In genomic region chr1:182500843-182501242, GRCm38 (mm10) we compare ENCODE assay signal across 11 mouse cellular contexts. TPM values are rescaled to one million over a fixed set of nuclear protein-coding genes. Genes with fewer than 3 reads are reported as not detected.
DNase-seq lines count a peak whose midpoint lies in the region; ATAC-seq and TF ChIP-seq lines count a peak whose summit lies in the region.
"Had no signal": no experiment of that assay in that cellular context is flagged by ENCODE, and none has a peak within 500 bp of the region (broad histone marks: within the 10 kb centered on the region; RNA-seq: fewer than 3 reads in every experiment).

No protein-coding gene starts in this region.

- H3K9me3 ChIP-seq in heart, embryonic 15.5 days (replicated peaks), result no peaks in the 10 kb centered on the region
- no peaks in the 10 kb centered on the region for H3K9me3 ChIP-seq in liver, embryonic 12.5 days (replicated peaks)
- no peaks in the 10 kb centered on the region for H3K9me3 ChIP-seq in CH12.LX (replicated peaks; ENCODE audit: low read length)
- H3K9me3 ChIP-seq: hindbrain, embryonic 15.5 days had no signal

- DNase-seq in heart, adult 9 months (ENCODE audit: low spot score in 2 of 2), result no peak
- DNase-seq in liver, adult 2 months (ENCODE audit: extremely low read depth, low read depth, low spot score), result no peak
- no peak for DNase-seq in CH12.LX (ENCODE audit: extremely low read depth)
- DNase-seq in right cerebral cortex, postnatal 36 days (ENCODE audit: low spot score in 2 of 2), result no peak
- DNase-seq: cerebellum, postnatal 14 days; kidney, postnatal 4 days; thymus, postnatal 4 days had no signal

- dilution Hi-C loops in CH12.LX (cut with MboI; ENCODE audit: extremely low pct_ligation_motif_present, extremely low pct_unique_long_range_greater_than_20kb, low sequenced_read_pairs), result no loop called here

- no peaks in the 10 kb centered on the region for H3K27me3 ChIP-seq in heart, embryonic 15.5 days
- no peaks in the 10 kb centered on the region for H3K27me3 ChIP-seq in liver, adult 2 months (ENCODE audit: control insufficient read depth, insufficient read depth, low read length)
- H3K27me3 ChIP-seq in liver, embryonic 12.5 days (replicated peaks), result no peaks in the 10 kb centered on the region
- H3K27me3 ChIP-seq in CH12.LX (replicated peaks), result no peaks in the 10 kb centered on the region
- H3K27me3 ChIP-seq: hindbrain, embryonic 15.5 days had no signal

- no peak for TF ChIP-seq CTCF in liver, adult 2 months (IDR thresholded peaks at IDR 0.05; ENCODE audit: low read depth, low read length)
- TF ChIP-seq CTCF in CH12.LX (conservative IDR thresholded peaks at IDR 0.05 in 1 of 2, IDR thresholded peaks at IDR 0.05 in 1 of 2; ENCODE audit: low read depth in 2 of 2, low read length in 2 of 2), result no peak

- no peak overlapping the region for H3K4me2 ChIP-seq in heart, embryonic 15.5 days
- no peak overlapping the region for H3K4me2 ChIP-seq in liver, embryonic 12.5 days
- peak overlapping the region; percentile 14; the same call in 1 of the 2 replicates for H3K4me2 ChIP-seq in CH12.LX (ENCODE audit: insufficient read depth, low read depth, poor library complexity, severe bottlenecking)
- H3K4me2 ChIP-seq: hindbrain, embryonic 15.5 days had no signal

- H3K4me1 ChIP-seq in heart, embryonic 15.5 days (replicated peaks), result peaks cover 91% of the 10 kb centered on the region
- peaks cover 23% of the 10 kb centered on the region for H3K4me1 ChIP-seq in liver, adult 2 months (ENCODE audit: control insufficient read depth, insufficient read depth, low read length)
- H3K4me1 ChIP-seq in liver, embryonic 12.5 days, result peaks cover 76% of the 10 kb centered on the region
- H3K4me1 ChIP-seq in CH12.LX (ENCODE audit: control insufficient read depth in 1 of 2, insufficient read depth in 2 of 2), result peaks cover 35 to 45% of the 10 kb centered on the region in 2 experiments

- no peak for TF ChIP-seq POLR2A in liver, adult 2 months (IDR thresholded peaks at IDR 0.05; ENCODE audit: extremely low read depth, insufficient read depth, low read length)
- TF ChIP-seq POLR2A in CH12.LX (IDR thresholded peaks at IDR 0.05; ENCODE audit: low read depth, low read length), result no peak

- no peaks in the 10 kb centered on the region; the same call in 1 of the 2 replicates for H3K36me3 ChIP-seq in heart, embryonic 15.5 days
- no peaks in the 10 kb centered on the region for H3K36me3 ChIP-seq in liver, adult 2 months (ENCODE audit: control insufficient read depth, insufficient read depth, low read length)
- H3K36me3 ChIP-seq in liver, embryonic 12.5 days, result no peaks in the 10 kb centered on the region; the same call in 1 of the 2 replicates
- H3K36me3 ChIP-seq in CH12.LX (replicated peaks in 1 of 2; ENCODE audit: control insufficient read depth in 1 of 2, insufficient read depth in 1 of 2, low read length in 1 of 2), result peaks cover 0 to 14% of the 10 kb centered on the region in 2 experiments
- H3K36me3 ChIP-seq: hindbrain, embryonic 15.5 days had no signal

- H3K79me2 ChIP-seq in liver, adult 2 months (ENCODE audit: control insufficient read depth, insufficient read depth, low read length), result peaks cover 3% of the 10 kb centered on the region; the same call in 1 of the 2 replicates
- no peaks in the 10 kb centered on the region for H3K79me2 ChIP-seq in CH12.LX (replicated peaks; ENCODE audit: control insufficient read depth, extremely low read depth, insufficient read depth, poor library complexity, severe bottlenecking)

- H3K9ac ChIP-seq in heart, embryonic 15.5 days, result no peak overlapping the region
- no peak overlapping the region for H3K9ac ChIP-seq in liver, adult 2 months (ENCODE audit: low read depth, low read length)
- H3K9ac ChIP-seq in liver, embryonic 12.5 days, result no peak overlapping the region
- H3K9ac ChIP-seq in CH12.LX (ENCODE audit: insufficient read depth, low read depth), result no peak overlapping the region
- H3K9ac ChIP-seq: hindbrain, embryonic 15.5 days had no signal

- no peak for ATAC-seq in heart, embryonic 15.5 days (replicated peaks; ENCODE audit: insufficient number of reproducible peaks, insufficient read depth, low FRiP score, low read depth)
- ATAC-seq in liver, embryonic 12.5 days, result no peak
- ATAC-seq in activated CD4-positive, CD25-positive, alpha-beta regulatory T cell, adult 4 months, result peak; percentile 2

- no peak for TF ChIP-seq RAD21 in CH12.LX (IDR thresholded peaks at IDR 0.05; ENCODE audit: low read depth, low read length)

- in situ Hi-C loops in CH12.LX (cut with MboI; ENCODE audit: low pct_ligation_motif_present, low pct_unique_long_range_greater_than_20kb, low sequenced_read_pairs), result loop anchor here (25.0 kb wide), 1 partner anchor 614 kb away; no protein-coding TSS in a partner anchor

- no peak overlapping the region for H3K4me3 ChIP-seq in heart, embryonic 15.5 days
- no peak overlapping the region for H3K4me3 ChIP-seq in liver, adult 2 months (ENCODE audit: insufficient read depth, low read depth, low read length)
- no peak overlapping the region for H3K4me3 ChIP-seq in liver, embryonic 12.5 days
- H3K4me3 ChIP-seq in CH12.LX (replicated peaks in 1 of 3; ENCODE audit: low read depth in 2 of 3, low read length in 2 of 3, poor library complexity in 1 of 3), result peak overlapping the region in 1 of 3 experiments; percentile 11
- H3K4me3 ChIP-seq: hindbrain, embryonic 15.5 days had no signal

- 83% methylated on average over 4 of the region's 4 CpGs for WGBS in heart, embryonic 15.5 days
- WGBS in liver, adult 2 months, result 47% methylated on average over 4 of the region's 4 CpGs
- WGBS in liver, embryonic 12.5 days (ENCODE audit: insufficient replicate concordance), result 60% methylated on average over 4 of the region's 4 CpGs

- TF ChIP-seq EP300 in CH12.LX (IDR thresholded peaks at IDR 0.05; ENCODE audit: low read length), result no peak

- H3K27ac ChIP-seq in heart, embryonic 15.5 days, result peak overlapping the region; percentile 67; the same call in 1 of the 2 replicates
- H3K27ac ChIP-seq in liver, adult 2 months (replicated peaks; ENCODE audit: insufficient read depth, low read depth, low read length), result peak overlapping the region; percentile 75
- H3K27ac ChIP-seq in liver, embryonic 12.5 days, result no peak overlapping the region
- H3K27ac ChIP-seq in CH12.LX (ENCODE audit: insufficient read depth, low read depth), result no peak overlapping the region

TF ChIP-seq in CH12.LX, 34 proteins besides CTCF, POLR2A, EP300 and RAD21:
- TF ChIP-seq HCFC1 (IDR thresholded peaks at IDR 0.05; ENCODE audit: low read depth, low read length), result no peak
- no peak for TF ChIP-seq ZNF384 (IDR thresholded peaks at IDR 0.05; ENCODE audit: low read depth, low read length)
- no peak for TF ChIP-seq MAX (IDR thresholded peaks at IDR 0.05; ENCODE audit: low read length)
- no peak for TF ChIP-seq CHD2 (IDR thresholded peaks at IDR 0.05; ENCODE audit: low read length)
- no peak for TF ChIP-seq ZKSCAN1 (IDR thresholded peaks at IDR 0.05; ENCODE audit: borderline replicate concordance, low read depth, low read length)
- TF ChIP-seq KAT2A (IDR thresholded peaks at IDR 0.05; ENCODE audit: insufficient replicate concordance, low read length), result no peak
- TF ChIP-seq JUN (IDR thresholded peaks at IDR 0.05; ENCODE audit: insufficient read depth, low read depth, low read length), result no peak
- no peak for TF ChIP-seq PAX5 (IDR thresholded peaks at IDR 0.05; ENCODE audit: low read length)
- TF ChIP-seq USF2 (conservative IDR thresholded peaks at IDR 0.05; ENCODE audit: low read depth, low read length), result no peak
- TF ChIP-seq NRF1 (IDR thresholded peaks at IDR 0.05; ENCODE audit: low read depth, low read length), result no peak
- TF ChIP-seq POLR2AphosphoS2 (IDR thresholded peaks at IDR 0.05; ENCODE audit: low read depth, low read length), result no peak

RNA-seq across cellular contexts. Expression of gene Capn2, which starts 16.6 kb away (rescaled TPM):
- 84.9 and 94.3 TPM in 2 replicates for polyA plus RNA-seq in heart, embryonic 15.5 days (2015; fragmentation: Nextera tagmentation; extraction: Ambion mirVana)
- total RNA-seq in liver, adult 2 months (2014; rRNA removed), result 27.8 and 28.1 TPM in 2 replicates
- polyA plus RNA-seq in liver, adult 2 months (2012; rRNA removed), result 9.3 and 10.3 TPM in 2 replicates
- polyA plus RNA-seq in liver, embryonic 12.5 days (2016; fragmentation: Nextera tagmentation; extraction: Ambion mirVana), result 35.4 and 36.6 TPM in 2 replicates
- total RNA-seq in CH12.LX (2012; rRNA removed) (25.9 and 28.1 TPM in 2 replicates), CH12.LX (2014; rRNA removed) (10.9 and 12.5 TPM in 2 replicates)
- polyA plus RNA-seq in CH12.LX (2012; ENCODE audit: insufficient read length, low read depth), result 14.2 and 15.0 TPM in 2 replicates
- 10 to 100 TPM; 44.3 to 47.1 TPM for polyA plus RNA-seq in activated CD4-positive, CD25-positive, alpha-beta regulatory T cell, adult 4 months (2017; shearing (Covaris generic))

Comparison
In these comparisons a context has a peak if more than half of its experiments do, and no peak if none do; other contexts are left out.
1. H3K27ac ChIP-seq: peak in heart, embryonic 15.5 days (single experiment) and liver, adult 2 months (single experiment); none in liver, embryonic 12.5 days (single experiment) and CH12.LX (single experiment).